24 mouse cellular contexts compared by ENCODE assay signal in the genomic region with DNA sequence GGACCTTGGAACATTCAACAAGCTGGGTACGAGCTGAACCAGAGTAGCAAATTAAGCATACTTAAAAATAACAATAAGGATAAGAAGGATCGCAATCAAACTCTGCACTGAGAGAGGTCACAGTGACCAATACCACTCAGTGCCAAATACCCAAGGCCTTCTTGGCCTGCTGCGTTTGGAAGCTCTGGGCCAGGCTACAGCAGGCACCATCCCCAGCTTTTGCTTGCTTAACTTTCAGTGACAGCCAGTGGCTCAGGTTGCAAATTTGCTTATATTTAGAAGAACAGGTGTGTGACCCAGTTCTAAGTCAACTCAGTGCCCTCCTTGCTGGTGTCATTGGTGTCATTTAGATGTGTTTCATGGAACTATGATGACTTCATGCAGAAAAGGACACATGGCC.
DNase-seq lines count a peak whose midpoint lies in the region; ATAC-seq lines count a peak whose summit lies in the region.
"Had no signal": no experiment of that assay in that cellular context is flagged by ENCODE, and none has a peak within 500 bp of the region (broad histone marks: within the 10 kb centered on the region; RNA-seq: fewer than 3 reads in every experiment).

No protein-coding gene starts in this region.

- no peaks in the 10 kb centered on the region for H3K9me3 ChIP-seq in hindbrain, embryonic 14.5 days (ENCODE audit: control insufficient read depth, low read length)
- H3K9me3 ChIP-seq: hindbrain, embryonic 13.5 days; limb, embryonic 15.5 days; liver, embryonic 15.5 days; lung, embryonic 15.5 days; midbrain, embryonic 13.5 days had no signal

- no peak for ATAC-seq in hindbrain, embryonic 14.5 days (ENCODE audit: low FRiP score)
- ATAC-seq: forebrain, embryonic 14.5 days; inflammation-experienced regulatory T-cells, adult 6 months; midbrain, embryonic 13.5 days; Patski had no signal

- no peak overlapping the region for H3K9ac ChIP-seq in hindbrain, embryonic 14.5 days
- H3K9ac ChIP-seq: hindbrain, embryonic 13.5 days; limb, embryonic 15.5 days; liver, embryonic 15.5 days; lung, embryonic 15.5 days; midbrain, embryonic 13.5 days had no signal

- no peaks in the 10 kb centered on the region for H3K36me3 ChIP-seq in hindbrain, embryonic 14.5 days (replicated peaks; ENCODE audit: control insufficient read depth, insufficient read depth)
- H3K36me3 ChIP-seq: hindbrain, embryonic 13.5 days; limb, embryonic 15.5 days; liver, embryonic 15.5 days; lung, embryonic 15.5 days; midbrain, embryonic 13.5 days had no signal

- no peak overlapping the region for H3K4me3 ChIP-seq in hindbrain, embryonic 14.5 days (replicated peaks; ENCODE audit: low read length)
- H3K4me3 ChIP-seq: hindbrain, embryonic 13.5 days; limb, embryonic 15.5 days; liver, embryonic 15.5 days; lung, embryonic 15.5 days; megakaryocyte, embryonic 14.5 days; midbrain, embryonic 13.5 days had no signal

- 92% methylated on average over 3 of the region's 3 CpGs for WGBS in hindbrain, embryonic 14.5 days

- H3K4me2 ChIP-seq in hindbrain, embryonic 14.5 days (replicated peaks): no peak overlapping the region
- H3K4me2 ChIP-seq: hindbrain, embryonic 13.5 days; limb, embryonic 15.5 days; liver, embryonic 15.5 days; lung, embryonic 15.5 days; midbrain, embryonic 13.5 days had no signal

- H3K4me1 ChIP-seq in hindbrain, embryonic 14.5 days (replicated peaks; ENCODE audit: control insufficient read depth, insufficient read depth, low read length): no peaks in the 10 kb centered on the region
- H3K4me1 ChIP-seq: hindbrain, embryonic 13.5 days; limb, embryonic 15.5 days; liver, embryonic 15.5 days; lung, embryonic 15.5 days; megakaryocyte, embryonic 14.5 days; midbrain, embryonic 13.5 days had no signal

- no peak overlapping the region for H3K27ac ChIP-seq in hindbrain, embryonic 14.5 days
- H3K27ac ChIP-seq: hindbrain, embryonic 13.5 days; kidney, postnatal 0 days; limb, embryonic 15.5 days; liver, embryonic 15.5 days; lung, embryonic 15.5 days; midbrain, embryonic 13.5 days had no signal

- DNase-seq in heart, adult 11 months: peak; percentile 93
- no peak for DNase-seq in heart, postnatal 4 days
- peak; percentile 83 for DNase-seq in ovary, adult 18-20 months (ENCODE audit: low spot score)
- no peak for DNase-seq in ovary, postnatal 14 days (ENCODE audit: low spot score)
- peak; percentile 2 for DNase-seq in adrenal gland, postnatal 25 days
- peak; percentile 51 for DNase-seq in gastrocnemius, postnatal 14 days
- DNase-seq in hindbrain, embryonic 14.5 days (ENCODE audit: low spot score): no peak
- no peak for DNase-seq in left cerebral cortex, postnatal 25 days (ENCODE audit: low spot score in 2 of 2)
- DNase-seq: cerebellum, adult 18-20 months; cerebellum, postnatal 25 days; kidney, adult 2 months; layer of hippocampus, adult 9-11 months; left cerebral cortex, postnatal 4 days; lung, postnatal 36 days had no signal

- intact Hi-C loops in gastrocnemius, postnatal 14 days (cut with DNase I; ENCODE audit: low total_unique reads): no loop called here
- intact Hi-C loops in left cerebral cortex, postnatal 25 days (cut with DNase I): no loop called here

- H3K27me3 ChIP-seq in hindbrain, embryonic 14.5 days (ENCODE audit: control insufficient read depth, insufficient read depth, low read length): no peaks in the 10 kb centered on the region
- H3K27me3 ChIP-seq: hindbrain, embryonic 13.5 days; limb, embryonic 15.5 days; liver, embryonic 15.5 days; lung, embryonic 15.5 days; megakaryocyte, embryonic 14.5 days; midbrain, embryonic 13.5 days; Patski had no signal

Comparison
In these comparisons a context has a peak if more than half of its experiments do, and no peak if none do; other contexts are left out.
1. DNase-seq: peak in heart, adult 11 months (single experiment), ovary, adult 18-20 months (single experiment), adrenal gland, postnatal 25 days (single experiment) and gastrocnemius, postnatal 14 days (single experiment); none in heart, postnatal 4 days (single experiment), ovary, postnatal 14 days (single experiment), hindbrain, embryonic 14.5 days (single experiment) and left cerebral cortex, postnatal 25 days (0 of 2).